9 mouse cellular contexts compared by ENCODE assay signal in genomic region chr2:144331401-144332302, GRCm38 (mm10). TPM values are rescaled to one million over a fixed set of nuclear protein-coding genes. Genes with fewer than 3 reads are reported as not detected.
A peak's percentile ranks its signal among the peaks of the same experiment; 100 is the strongest.
DNase-seq lines count a peak whose midpoint lies in the region; ATAC-seq lines count a peak whose summit lies in the region.
"Had no signal": no experiment of that assay in that cellular context is flagged by ENCODE, and none has a peak within 500 bp of the region (broad histone marks: within the 10 kb centered on the region; RNA-seq: fewer than 3 reads in every experiment).

Ovol2 (minus strand) TSS chr2:144332146.

- H3K9me3 ChIP-seq in stomach, embryonic 14.5 days (ENCODE audit: control insufficient read depth, low read depth, low read length) = no peaks in the 10 kb centered on the region

- WGBS in stomach, embryonic 14.5 days = under 1% methylated on average over 57 of the region's 62 CpGs

- H3K27ac ChIP-seq in stomach, embryonic 14.5 days (ENCODE audit: low read length) = peak within 1 kb of the TSS; percentile 34

- H3K4me3 ChIP-seq in stomach, embryonic 14.5 days (ENCODE audit: low read depth, low read length) = peak within 1 kb of the TSS; percentile 50

- H3K4me1 ChIP-seq in stomach, embryonic 14.5 days (ENCODE audit: control insufficient read depth, insufficient read depth, low read length) = peaks cover 15% of the 10 kb centered on the region; the same call in 1 of the 2 replicates

- peak within 1 kb of the TSS; percentile 38; the same call in 1 of the 2 replicates for H3K9ac ChIP-seq in stomach, embryonic 14.5 days (replicated peaks; ENCODE audit: low read depth, low read length)

- peak within 1 kb of the TSS; percentile 93 for H3K4me2 ChIP-seq in stomach, embryonic 14.5 days (replicated peaks; ENCODE audit: low read depth, low read length)

- DNase-seq in gastrocnemius, postnatal 10 days = peak; percentile 8
- no peak for DNase-seq in gastrocnemius, postnatal 25 days
- DNase-seq in adrenal gland, postnatal 25 days = peak; percentile 5
- peak; percentile 77 for DNase-seq in kidney, postnatal 10 days
- DNase-seq in lung, postnatal 25 days (ENCODE audit: low spot score) = peak; percentile 78

- peak; percentile 35 for ATAC-seq in granulocyte monocyte progenitor cell, adult 5-6 weeks (replicated peaks; ENCODE audit: poor library complexity, severe bottlenecking)
- ATAC-seq in stomach, embryonic 14.5 days (ENCODE audit: insufficient number of reproducible peaks, insufficient read depth, low FRiP score, low read depth) = peak; percentile 64; the same call in 1 of the 2 replicates
- ATAC-seq in CD4-positive, CD25-positive, alpha-beta regulatory T cell, adult 4 months = no peak

- H3K27me3 ChIP-seq in stomach, embryonic 14.5 days (ENCODE audit: control insufficient read depth, insufficient read depth, low read length) = peaks cover 28% of the 10 kb centered on the region

- no peaks in the 10 kb centered on the region for H3K36me3 ChIP-seq in stomach, embryonic 14.5 days (ENCODE audit: control insufficient read depth, insufficient read depth, low read length)
- H3K36me3 ChIP-seq: G1E had no signal

RNA-seq across cellular contexts. Expression of gene Ovol2, which starts in this region (rescaled TPM):
- total RNA-seq in gastrocnemius, postnatal 10 days (2021) = not detected
- total RNA-seq in gastrocnemius, postnatal 25 days (2021) = not detected
- total RNA-seq in adrenal gland, postnatal 25 days (2021) = not detected in 2 replicates
- not detected in 2 replicates for total RNA-seq in granulocyte monocyte progenitor cell, adult 5-6 weeks (2014; fragmentation: Nextera tagmentation)
- not detected in 2 replicates for total RNA-seq in granulocyte monocyte progenitor cell, adult 5-6 weeks (2017)
- polyA plus RNA-seq in stomach, embryonic 14.5 days (2014; fragmentation: Nextera tagmentation; extraction: Ambion mirVana) = 3.7 and 4.0 TPM in 2 replicates
- not detected for polyA plus RNA-seq in CD4-positive, CD25-positive, alpha-beta regulatory T cell, adult 4 months (2017; shearing (Covaris generic))
- polyA plus RNA-seq: G1E had no signal

Comparison
In these comparisons a context has a peak if more than half of its experiments do, and no peak if none do; other contexts are left out.
1. Peak in DNase-seq in gastrocnemius, postnatal 10 days; RNA of the gene not detected or under 1 TPM.
2. Peak in DNase-seq in adrenal gland, postnatal 25 days; RNA of the gene not detected or under 1 TPM.
3. Peak in ATAC-seq in granulocyte monocyte progenitor cell, adult 5-6 weeks; RNA of the gene not detected or under 1 TPM.